Mouse (Mus musculus) CH12.LX (cell line): Measurements from ENCODE around the gene Sdhb. TPM values are rescaled to one million over a fixed set of nuclear protein-coding genes. Genes with fewer than 3 reads are reported as not detected.

ENCODE experiments used
- DNase-seq: peaks from one replicate; pipeline ENCODE4 v3.0.0-alpha.2; 2013; ENCODE audit errors: extremely low read depth
- H3K27ac ChIP-seq: 2 replicates; pipeline ENCODE4 v1.5.1; 2012; ENCODE audit warnings: low read depth, mild to moderate bottlenecking, control low read depth, moderate library complexity; ENCODE audit not compliant: insufficient read depth
- H3K27me3 ChIP-seq: replicated peaks from 2 replicates; pipeline ENCODE3; 2012; ENCODE audit warnings: inconsistent platforms
- H3K36me3 ChIP-seq, 2 experiments: replicated peaks in 1 of 2; 2 replicates each; pipeline versions ENCODE3 to v1.6.1; 2012; ENCODE audit warnings: inconsistent platforms in 1 of 2, low read length in 1 of 2, mild to moderate bottlenecking in 1 of 2, mixed read lengths in 1 of 2, moderate library complexity in 1 of 2; ENCODE audit not compliant: control insufficient read depth in 1 of 2, insufficient read depth in 1 of 2
- H3K4me1 ChIP-seq, 2 experiments: 2 replicates each; pipeline ENCODE4 v1.6.1; 2012; ENCODE audit warnings: inconsistent platforms in 1 of 2, moderate library complexity in 1 of 2; ENCODE audit not compliant: insufficient read depth in 2 of 2, control insufficient read depth in 1 of 2
- H3K4me2 ChIP-seq: 2 replicates; pipeline ENCODE4 v1.6.1; 2012; ENCODE audit warnings: low read depth, mild to moderate bottlenecking, control low read depth; ENCODE audit not compliant: poor library complexity, insufficient read depth, severe bottlenecking
- H3K4me3 ChIP-seq, 3 experiments: fragments of 150-350 bp in 1 of 3; sonication (generic) in 1 of 3; replicated peaks in 1 of 3; 2 replicates each; pipeline versions ENCODE3 to v1.5.1; 2011 to 2012; ENCODE audit warnings: low read depth in 2 of 3, low read length in 2 of 3, mild to moderate bottlenecking in 2 of 3, moderate library complexity in 2 of 3, control low read depth in 1 of 3, improper control_type of control experiment in 1 of 3, inconsistent platforms in 1 of 3, mixed read lengths in 1 of 3; ENCODE audit not compliant: poor library complexity in 1 of 3
- H3K79me2 ChIP-seq: replicated peaks from 2 replicates; pipeline ENCODE4 v1.6.1; 2012; ENCODE audit warnings: mild to moderate bottlenecking, moderate library complexity; ENCODE audit not compliant: control insufficient read depth, poor library complexity, insufficient read depth, severe bottlenecking; ENCODE audit errors: extremely low read depth
- H3K9ac ChIP-seq: 2 replicates; pipeline ENCODE4 v1.6.1; 2012; ENCODE audit warnings: low read depth, mild to moderate bottlenecking, control low read depth, moderate library complexity; ENCODE audit not compliant: insufficient read depth
- H3K9me3 ChIP-seq: replicated peaks from 2 replicates; pipeline ENCODE3; 2012; ENCODE audit warnings: low read length, inconsistent platforms, mixed read lengths
- CHD1 ChIP-seq: IDR thresholded peaks from 2 replicates; pipeline ENCODE4 v1.6.1; 2012; ENCODE audit warnings: low read depth, low read length, improper control_type of control experiment, inconsistent platforms
- CHD2 ChIP-seq: IDR thresholded peaks from 2 replicates; pipeline ENCODE4 v1.6.1; 2011; ENCODE audit warnings: low read length, improper control_type of control experiment
- E2F4 ChIP-seq: IDR thresholded peaks from 2 replicates; pipeline ENCODE4 v1.6.1; 2011; ENCODE audit warnings: low read depth, low read length, improper control_type of control experiment; ENCODE audit not compliant: insufficient replicate concordance
- ELF1 ChIP-seq: IDR thresholded peaks from 2 replicates; pipeline ENCODE4 v1.6.1; 2014; ENCODE audit warnings: low read depth, mild to moderate bottlenecking, inconsistent platforms, low read length, improper control_type of control experiment
- ETS1 ChIP-seq: conservative IDR thresholded peaks from 2 replicates; pipeline ENCODE4 v1.6.1; 2012; ENCODE audit warnings: low read depth, mild to moderate bottlenecking, inconsistent platforms, low read length, improper control_type of control experiment, moderate library complexity
- HCFC1 ChIP-seq: IDR thresholded peaks from 2 replicates; pipeline ENCODE4 v1.6.1; 2012; ENCODE audit warnings: low read depth, mild to moderate bottlenecking, inconsistent platforms, low read length, improper control_type of control experiment
- JUN ChIP-seq: IDR thresholded peaks from 2 replicates; pipeline ENCODE4 v1.6.1; 2011; ENCODE audit warnings: low read depth, mild to moderate bottlenecking, low read length, improper control_type of control experiment, moderate library complexity; ENCODE audit not compliant: insufficient read depth
- KAT2A ChIP-seq: IDR thresholded peaks from 2 replicates; pipeline ENCODE4 v1.6.1; 2012; ENCODE audit warnings: low read length, improper control_type of control experiment, inconsistent platforms; ENCODE audit not compliant: insufficient replicate concordance
- MAZ ChIP-seq: IDR thresholded peaks from 2 replicates; pipeline ENCODE4 v1.6.1; 2012; ENCODE audit warnings: low read depth, mild to moderate bottlenecking, inconsistent platforms, low read length, improper control_type of control experiment, moderate library complexity
- MXI1 ChIP-seq: IDR thresholded peaks from 2 replicates; pipeline ENCODE4 v1.6.1; 2011; ENCODE audit warnings: mild to moderate bottlenecking, low read depth, low read length, improper control_type of control experiment
- MYC ChIP-seq: IDR thresholded peaks from 2 replicates; pipeline ENCODE4 v1.6.1; 2011; ENCODE audit warnings: low read depth, mild to moderate bottlenecking, improper control_type of control experiment, low read length
- NELFE ChIP-seq: IDR thresholded peaks from 2 replicates; pipeline ENCODE4 v1.6.1; 2011; ENCODE audit warnings: low read depth, low read length, improper control_type of control experiment
- PAX5 ChIP-seq: IDR thresholded peaks from 2 replicates; pipeline ENCODE4 v1.6.1; 2012; ENCODE audit warnings: low read length, inconsistent platforms, mixed read lengths
- POLR2A ChIP-seq: IDR thresholded peaks from 2 replicates; pipeline ENCODE4 v1.6.1; 2011; ENCODE audit warnings: low read depth, mild to moderate bottlenecking, improper control_type of control experiment, low read length
- POLR2AphosphoS2 ChIP-seq: IDR thresholded peaks from 2 replicates; pipeline ENCODE4 v1.6.1; 2011; ENCODE audit warnings: low read depth, low read length, improper control_type of control experiment
- RAD21 ChIP-seq: IDR thresholded peaks from 2 replicates; pipeline ENCODE4 v1.6.1; 2011; ENCODE audit warnings: low read depth, mild to moderate bottlenecking, low read length, improper control_type of control experiment, moderate library complexity
- RCOR1 ChIP-seq: conservative IDR thresholded peaks from 2 replicates; pipeline ENCODE4 v1.6.1; 2012; ENCODE audit warnings: low read depth, mild to moderate bottlenecking, inconsistent platforms, low read length, improper control_type of control experiment
- TBP ChIP-seq: conservative IDR thresholded peaks from 2 replicates; pipeline ENCODE4 v1.6.1; 2011; ENCODE audit warnings: low read depth, low read length, improper control_type of control experiment
- USF1 ChIP-seq: IDR thresholded peaks from 2 replicates; pipeline ENCODE4 v1.6.1; 2014; ENCODE audit warnings: low read depth, mild to moderate bottlenecking, inconsistent platforms, low read length, improper control_type of control experiment
- USF2 ChIP-seq: conservative IDR thresholded peaks from 2 replicates; pipeline ENCODE4 v1.6.1; 2011; ENCODE audit warnings: low read depth, low read length, improper control_type of control experiment
- ZC3H11A ChIP-seq: IDR thresholded peaks from 2 replicates; pipeline ENCODE4 v1.6.1; 2012; ENCODE audit warnings: low read depth, mild to moderate bottlenecking, inconsistent platforms, low read length, improper control_type of control experiment
- ZKSCAN1 ChIP-seq: IDR thresholded peaks from 2 replicates; pipeline ENCODE4 v1.6.1; 2012; ENCODE audit warnings: low read depth, inconsistent platforms, low read length, improper control_type of control experiment, borderline replicate concordance
- ZNF384 ChIP-seq: IDR thresholded peaks from 2 replicates; pipeline ENCODE4 v1.6.1; 2012; ENCODE audit warnings: low read depth, low read length, improper control_type of control experiment, inconsistent platforms
- dilution Hi-C: fragments of 300-500 bp; cut with MboI; formaldehyde crosslinking; loops from 2 replicates; pipeline ENCODE4 v1.14.3; 2020; ENCODE audit warnings: low sequenced_read_pairs; ENCODE audit not compliant: extremely low pct_unique_long_range_greater_than_20kb, extremely low pct_ligation_motif_present
- in situ Hi-C: fragments of 300-500 bp; cut with MboI; formaldehyde crosslinking; loops from 3 replicates; pipeline ENCODE4 v1.14.3; 2019; ENCODE audit warnings: low sequenced_read_pairs, low pct_ligation_motif_present, low pct_unique_long_range_greater_than_20kb, mixed read lengths
- polyA plus RNA-seq: library from polyadenylated mRNA; unstranded; fragments of >175 nt; gene quantifications from 2 replicates; pipeline ENCODE4 v1.2.1, GENCODE M21; 2012; ENCODE audit warnings: low read depth; ENCODE audit not compliant: insufficient read length
- total RNA-seq, 2 experiments: library from RNA; depleted of rRNA; stranded (reverse); fragments of 300-350 nt in 1 of 2; fragments of >200 nt in 1 of 2; gene quantifications; 2 replicates each; pipeline ENCODE4 v1.2.3; 2012 to 2014

Sdhb gene
- total and polyA plus RNA-seq, 3 experiments: 156 to 190 (median 188) TPM

DNA sequence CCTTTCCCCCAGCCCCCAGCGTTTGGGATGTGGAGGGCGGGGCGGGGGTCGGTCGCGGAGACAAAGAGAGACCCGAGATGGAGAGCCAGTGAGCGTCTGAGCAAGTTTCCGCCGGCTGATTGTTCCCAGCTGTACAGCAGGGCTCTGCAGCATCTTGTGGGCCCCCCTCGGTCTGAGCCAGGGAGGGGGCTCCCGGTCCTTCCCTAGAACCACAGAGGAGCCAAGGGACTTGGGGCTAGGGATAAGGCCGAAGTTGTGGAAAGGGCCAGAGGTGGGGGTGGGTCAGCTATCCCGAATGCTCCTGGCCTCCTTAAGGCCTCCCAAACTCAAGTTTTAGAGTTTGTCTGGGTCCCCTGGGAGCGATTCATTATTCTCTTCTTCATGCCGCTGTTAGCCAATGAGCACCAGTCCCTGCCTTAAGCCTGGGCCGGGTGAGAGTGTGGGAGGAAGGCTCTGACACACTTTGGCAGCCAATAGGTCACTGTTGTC lies 50.0 kb downstream of the Sdhb start:
- dilution Hi-C loops: no loop called here
- Histone ChIP-seq H3K27ac (no peak overlapping the region), H3K9ac (no peak overlapping the region), H3K79me2 (no peaks in the 10 kb centered on the region), H3K9me3 (peaks cover 8% of the 10 kb centered on the region), H3K4me2 (no peak overlapping the region), H3K27me3 (no peaks in the 10 kb centered on the region), H3K4me1 (peaks cover 0 to 2% of the 10 kb centered on the region in 2 experiments; a peak in 1 of 4 replicates)
- in situ Hi-C loops: no loop called here
- DNase-seq: no peak
- no peak for TF ChIP-seq MXI1
- no peak for TF ChIP-seq USF2
- TF ChIP-seq USF1: no peak
- TF ChIP-seq E2F4: no peak
- no peak for TF ChIP-seq ZNF384
- no peak for TF ChIP-seq PAX5
- no peak for TF ChIP-seq MYC
- no peak for TF ChIP-seq HCFC1
- no peak for TF ChIP-seq KAT2A
- TF ChIP-seq ELF1: no peak
- no peak for TF ChIP-seq RCOR1
- TF ChIP-seq, all 38 proteins: peak for 0
- Histone ChIP-seq H3K36me3 (peaks cover 15 to 34% of the 10 kb centered on the region in 2 experiments), H3K4me3 (no peak overlapping the region)

DNA sequence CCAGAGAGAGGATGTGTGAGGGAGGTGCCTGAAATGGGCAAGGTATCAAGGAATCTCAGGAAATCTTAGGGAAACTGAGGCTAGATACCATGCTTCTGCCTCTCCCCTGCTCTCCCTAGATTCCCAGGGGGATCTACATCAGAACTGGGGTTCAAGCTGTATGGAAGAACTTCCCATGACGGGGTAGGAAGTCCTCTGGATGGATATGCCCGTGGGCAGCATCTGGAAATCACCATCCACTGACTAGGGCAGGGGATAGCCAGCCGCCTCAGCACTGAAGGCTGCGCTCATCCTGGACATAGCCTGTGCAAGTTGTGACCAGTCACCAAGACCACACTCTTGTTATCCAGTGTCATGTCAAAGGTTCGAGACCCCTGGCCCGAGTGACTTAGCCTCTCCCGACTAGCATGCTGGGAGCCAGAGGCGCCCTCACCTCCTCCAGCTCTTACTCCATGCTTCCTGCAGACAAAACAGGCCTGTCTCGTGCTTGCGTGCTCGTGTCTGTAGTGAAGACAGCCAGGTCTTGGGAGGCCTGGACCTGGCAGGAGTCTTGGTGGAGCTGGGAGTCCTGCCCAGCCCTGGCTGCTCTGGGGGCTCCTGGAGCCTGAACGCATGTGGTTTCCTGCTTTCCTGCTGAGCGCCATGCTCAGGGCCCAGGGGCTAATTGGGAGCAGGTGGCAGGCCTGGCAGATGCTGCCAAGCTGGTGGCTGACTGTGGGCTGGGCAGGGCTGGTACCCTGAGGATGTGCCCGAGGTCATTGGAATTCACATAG lies 50.7 kb downstream of the Sdhb start:
- in situ Hi-C loops (no loop called here), dilution Hi-C loops (no loop called here)
- no peak overlapping the region for H3K4me2 ChIP-seq
- H3K9me3 ChIP-seq: peaks cover 4% of the 10 kb centered on the region
- H3K79me2 ChIP-seq: no peaks in the 10 kb centered on the region
- no peaks in the 10 kb centered on the region for H3K27me3 ChIP-seq
- peaks cover 8 to 30% of the 10 kb centered on the region in 2 experiments for H3K36me3 ChIP-seq
- H3K4me3 ChIP-seq: no peak overlapping the region
- no peak overlapping the region for H3K9ac ChIP-seq
- H3K4me1 ChIP-seq: peaks cover 0 to 5% of the 10 kb centered on the region in 2 experiments; a peak in 1 of 4 replicates
- DNase-seq: no peak
- no peak for TF ChIP-seq CHD1
- TF ChIP-seq RCOR1: no peak
- TF ChIP-seq TBP: no peak
- TF ChIP-seq USF2: no peak
- no peak for TF ChIP-seq POLR2AphosphoS2
- no peak for TF ChIP-seq ZC3H11A
- TF ChIP-seq ETS1: no peak
- no peak for TF ChIP-seq HCFC1
- TF ChIP-seq JUN: no peak
- TF ChIP-seq RAD21: no peak
- TF ChIP-seq MYC: no peak
- TF ChIP-seq MAZ: no peak
- TF ChIP-seq ELF1: no peak
- TF ChIP-seq ZKSCAN1: no peak
- TF ChIP-seq POLR2A: no peak
- no peak for TF ChIP-seq NELFE
- no peak for TF ChIP-seq KAT2A
- no peak for TF ChIP-seq CHD2
- no peak overlapping the region for H3K27ac ChIP-seq
